Mouse (Mus musculus) stomach, postnatal 0 days (tissue): ENCODE data around the gene Myo1f. TPM values are rescaled to one million over a fixed set of nuclear protein-coding genes. Genes with fewer than 3 reads are reported as not detected.

ENCODE experiments used
- ATAC-seq: fragments of 200-750 bp; cut with Nextera tagmentation; 2 replicates; pipeline ENCODE4 v1.8.0; 2017; ENCODE audit not compliant: low FRiP score, low TSS enrichment
- DNase-seq: peaks from one replicate; pipeline ENCODE4 v3.0.0-alpha.2; 2016; ENCODE audit warnings: low spot score
- H3K27ac ChIP-seq: fragments of 300-500 bp; sonication (generic); replicated peaks from 2 replicates; pipeline ENCODE4 v1.5.1; 2014; ENCODE audit warnings: mild to moderate bottlenecking, control low read depth
- H3K27me3 ChIP-seq: fragments of 300-500 bp; sonication (generic); 2 replicates; pipeline ENCODE4 v1.6.1; 2014; ENCODE audit warnings: low read length; ENCODE audit not compliant: control insufficient read depth, insufficient read depth
- H3K36me3 ChIP-seq: fragments of 300-500 bp; sonication (generic); 2 replicates; pipeline ENCODE4 v1.6.1; 2014; ENCODE audit warnings: low read length, mixed read lengths; ENCODE audit not compliant: control insufficient read depth, insufficient read depth
- H3K4me1 ChIP-seq: fragments of 300-500 bp; sonication (generic); replicated peaks from 2 replicates; pipeline ENCODE4 v1.6.1; 2014; ENCODE audit warnings: antibody characterized with exemption; ENCODE audit not compliant: control insufficient read depth, insufficient read depth
- H3K4me2 ChIP-seq: fragments of 300-500 bp; sonication (generic); replicated peaks from 2 replicates; pipeline ENCODE4 v1.6.1; 2014; ENCODE audit warnings: low read depth, mild to moderate bottlenecking, control low read depth, moderate library complexity
- H3K4me3 ChIP-seq: fragments of 300-500 bp; sonication (generic); 2 replicates; pipeline ENCODE4 v1.5.1; 2014; ENCODE audit warnings: low read depth, low read length, control low read depth
- H3K9ac ChIP-seq: fragments of 300-500 bp; sonication (generic); 2 replicates; pipeline ENCODE4 v1.6.1; 2014; ENCODE audit warnings: mild to moderate bottlenecking, low read length, control low read depth, mixed read lengths
- H3K9me3 ChIP-seq: fragments of 300-500 bp; sonication (generic); 2 replicates; pipeline ENCODE4 v1.6.1; 2016; ENCODE audit warnings: low read length; ENCODE audit not compliant: control insufficient read depth
- CTCF ChIP-seq: IDR thresholded peaks from 2 replicates; pipeline ENCODE4 v1.5.1; 2016; ENCODE audit warnings: antibody characterized with exemption, low read depth, mild to moderate bottlenecking, moderate library complexity
- EP300 ChIP-seq: optimal IDR thresholded peaks from 2 replicates; pipeline ENCODE3; 2016; ENCODE audit warnings: antibody characterized with exemption
- WGBS: fragments of 180-500 bp; shearing (Covaris S2); extraction: QIAGEN DNeasy Blood & Tissue Kit; methylation state at CpG from one replicate; pipeline ENCODE4 v1.1.7; 2014; 5-methylcytosine and 5-hydroxymethylcytosine counted together
- polyA plus RNA-seq: library from polyadenylated mRNA; unstranded; fragments of >200 nt; fragmentation: Nextera tagmentation; extraction: Ambion mirVana; gene quantifications from 2 replicates; pipeline ENCODE4 v1.2.1, GENCODE M21; 2015

The Myo1f gene
- polyA plus RNA-seq, 1 experiment from 2014 or later, result 1.5 TPM

DNA sequence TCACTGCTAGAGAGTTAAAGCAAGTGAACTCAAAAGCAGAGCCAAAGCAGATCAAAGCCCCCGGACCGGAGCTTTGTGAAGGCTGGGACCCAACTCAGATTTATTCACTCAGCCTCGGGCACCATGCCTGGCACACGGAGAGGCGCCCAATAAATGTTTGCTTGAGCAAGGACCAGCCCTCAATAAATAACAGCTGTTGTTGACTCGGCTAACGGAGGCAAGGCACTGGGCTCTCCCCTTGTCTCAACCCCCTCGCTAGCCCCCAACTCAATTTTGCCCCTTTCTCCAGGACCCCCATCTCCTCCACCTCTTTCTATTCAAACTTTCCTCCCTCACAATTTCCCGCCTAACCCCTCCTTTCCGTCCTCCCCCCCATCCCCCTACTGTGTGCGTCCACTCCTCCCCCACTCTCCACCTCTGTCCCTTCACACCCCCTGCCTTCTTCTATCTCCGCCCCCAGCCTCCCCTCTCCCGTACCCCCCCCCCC lies 32.0 kb upstream of the Myo1f start:
- peak; percentile 33; the same call in 1 of the 2 replicates for ATAC-seq
- DNase-seq, result no peak
- Histone ChIP-seq H3K4me3 (peak overlapping the region; percentile 55), H3K36me3 (no peaks in the 10 kb centered on the region), H3K27ac (peak overlapping the region; percentile 79; the same call in 1 of the 2 replicates), H3K27me3 (no peaks in the 10 kb centered on the region), H3K4me2 (peak overlapping the region; percentile 71), H3K9ac (peak overlapping the region; percentile 54), H3K9me3 (no peaks in the 10 kb centered on the region), H3K4me1 (0 out of 2 replicates have a peak, but pooled peaks cover 2% of the 10 kb centered on the region)
- WGBS, result 3% methylated on average over 11 of the region's 13 CpGs
- TF ChIP-seq EP300, result no peak
- no peak for TF ChIP-seq CTCF

DNA sequence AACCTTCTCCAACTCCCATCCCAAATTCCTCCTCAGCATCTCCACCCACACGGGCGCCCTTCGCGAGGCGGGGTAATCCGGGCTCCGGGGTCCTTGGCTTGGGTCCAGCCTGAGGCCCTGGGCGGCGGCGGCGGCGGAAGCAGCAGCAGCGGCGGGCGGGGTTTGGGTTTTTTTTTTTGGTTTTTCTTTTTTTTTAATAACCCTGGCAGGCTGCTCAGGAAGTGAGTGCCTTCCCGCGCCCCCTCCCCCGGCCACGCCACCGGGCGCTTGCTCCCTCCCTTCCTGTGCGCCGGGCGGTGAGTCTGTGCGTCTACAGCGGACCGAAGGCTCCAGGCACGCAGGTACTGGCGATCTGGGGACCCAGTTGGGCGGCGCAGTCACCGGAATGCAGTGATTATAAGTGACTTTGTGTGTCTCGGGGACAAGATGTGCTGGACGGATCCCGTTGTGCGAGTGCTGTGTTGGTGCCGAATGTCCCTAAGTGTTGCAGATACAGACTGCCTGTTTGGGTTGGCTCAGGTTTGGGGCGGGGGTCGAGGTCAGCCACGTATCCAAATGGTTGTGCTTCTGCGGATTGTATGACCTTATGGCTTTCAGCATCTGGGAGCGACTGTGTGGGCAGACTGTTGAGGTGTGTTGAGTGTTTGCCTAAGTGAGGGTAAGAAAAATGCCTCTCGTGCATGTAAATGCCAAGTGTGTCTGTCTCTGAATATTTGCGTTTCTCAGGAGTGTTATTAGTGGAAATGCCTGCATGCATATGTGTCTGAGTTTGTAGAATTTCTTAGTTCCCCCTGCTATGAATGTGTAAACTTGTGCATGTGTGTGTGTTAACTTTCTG lies 31.4 kb upstream of the Myo1f start, which contains the start of gene Adamts10:
TSS of gene Adamts10 (plus strand) at position 287 of the 838 bp plus-strand sequence.
- H3K4me2 ChIP-seq, result peak within 1 kb of the TSS; percentile 71
- H3K4me1 ChIP-seq, result 0 out of 2 replicates have a peak, but pooled peaks cover 2% of the 10 kb centered on the region
- DNase-seq (peak; percentile 63), ATAC-seq (peak; percentile 69; the same call in 1 of the 2 replicates)
- under 1% methylated on average over 42 of the region's 44 CpGs for WGBS
- H3K9ac ChIP-seq, result peak within 1 kb of the TSS; percentile 54
- 0 out of 2 replicates have a peak, but pooled peaks cover 2% of the 10 kb centered on the region for H3K36me3 ChIP-seq
- H3K27ac ChIP-seq, result peak within 1 kb of the TSS; percentile 79
- peak within 1 kb of the TSS; percentile 55 for H3K4me3 ChIP-seq
- TF ChIP-seq EP300, result no peak
- TF ChIP-seq CTCF, result no peak; the same call in 1 of the 2 replicates
- no peaks in the 10 kb centered on the region for H3K27me3 ChIP-seq
- no peaks in the 10 kb centered on the region for H3K9me3 ChIP-seq

- no peaks in the 10 kb centered on the region for H3K9me3 ChIP-seq
- H3K4me2 ChIP-seq, result peak overlapping the region; percentile 71
- no peaks in the 10 kb centered on the region for H3K27me3 ChIP-seq
- H3K36me3 ChIP-seq, result 0 out of 2 replicates have a peak, but pooled peaks cover 2% of the 10 kb centered on the region
- 0 out of 2 replicates have a peak, but pooled peaks cover 2% of the 10 kb centered on the region for H3K4me1 ChIP-seq
- peak overlapping the region; percentile 55 for H3K4me3 ChIP-seq
- ATAC-seq (peak; percentile 34; the same call in 1 of the 2 replicates), DNase-seq (peak; percentile 18)
- WGBS, result 5% methylated on average over 2 of the region's 2 CpGs
- H3K9ac ChIP-seq, result peak overlapping the region; percentile 54
- TF ChIP-seq EP300, result no peak
- no peak for TF ChIP-seq CTCF
- peak overlapping the region; percentile 79 for H3K27ac ChIP-seq
These were observed 30.6 kb upstream of the Myo1f start for GRCm38 (mm10) chr17:33524806-33525373.

- H3K36me3 ChIP-seq, result peaks cover 6% of the 10 kb centered on the region; the same call in 1 of the 2 replicates
- TF ChIP-seq EP300 (no peak), CTCF (no peak)
- ATAC-seq (no peak), DNase-seq (no peak)
- H3K4me2 ChIP-seq, result no peak overlapping the region; the same call in 1 of the 2 replicates
- peak overlapping the region; percentile 56; the same call in 1 of the 2 replicates for H3K27ac ChIP-seq
- H3K27me3 ChIP-seq, result no peaks in the 10 kb centered on the region
- WGBS, result 36% methylated on average over 3 of the region's 3 CpGs
- no peaks in the 10 kb centered on the region for H3K9me3 ChIP-seq
- no peak overlapping the region for H3K4me3 ChIP-seq
- H3K4me1 ChIP-seq, result 0 out of 2 replicates have a peak, but pooled peaks cover 2% of the 10 kb centered on the region
- no peak overlapping the region for H3K9ac ChIP-seq
These were observed 29.0 kb upstream of the Myo1f start for GRCm38 (mm10) chr17:33526506-33526905.

DNA sequence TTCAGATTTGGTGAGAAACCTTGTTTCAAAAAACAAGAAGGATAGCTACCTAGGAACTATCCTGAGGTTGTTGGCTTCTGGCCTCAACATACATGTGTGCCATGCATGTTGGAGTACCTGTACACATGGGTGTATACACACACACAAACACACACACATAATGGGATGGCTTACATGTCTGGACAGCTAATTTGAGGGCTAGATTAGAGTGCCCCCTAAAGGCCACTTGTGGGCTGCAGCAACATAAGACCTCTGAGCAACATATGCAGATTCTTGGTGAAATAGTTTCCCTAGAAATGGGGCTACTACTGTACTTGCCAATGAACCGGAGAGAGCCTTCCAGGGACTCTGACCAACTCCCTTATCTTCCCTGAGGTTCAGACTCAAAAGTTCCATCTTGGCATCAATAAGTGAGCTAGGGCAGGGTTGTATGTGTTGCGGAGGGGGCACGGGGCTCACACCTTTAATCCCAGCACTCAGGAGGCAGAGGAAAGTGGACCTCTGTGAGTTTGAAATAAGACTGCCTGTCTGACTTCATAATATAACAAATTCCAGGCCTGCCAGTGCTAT lies 16.3 kb upstream of the Myo1f start:
- Histone ChIP-seq H3K27me3 (no peaks in the 10 kb centered on the region), H3K27ac (no peak overlapping the region), H3K36me3 (0 out of 2 replicates have a peak, but pooled peaks cover 4% of the 10 kb centered on the region), H3K9me3 (no peaks in the 10 kb centered on the region), H3K4me3 (no peak overlapping the region), H3K4me1 (no peaks in the 10 kb centered on the region), H3K4me2 (no peak overlapping the region), H3K9ac (no peak overlapping the region)
- WGBS, result 88% methylated on average over 3 of the region's 3 CpGs
- ATAC-seq (no peak), DNase-seq (peak; percentile 38)
- TF ChIP-seq CTCF, result peak; percentile 86
- TF ChIP-seq EP300, result no peak
